Mouse (Mus musculus): ENCODE data around the gene Col4a2. TPM values are rescaled to one million over a fixed set of nuclear protein-coding genes. Genes with fewer than 3 reads are reported as not detected.

Col4a2 gene
- polyA plus RNA-seq, 1 experiment from 2014 or later: 46.4 TPM

DNA sequence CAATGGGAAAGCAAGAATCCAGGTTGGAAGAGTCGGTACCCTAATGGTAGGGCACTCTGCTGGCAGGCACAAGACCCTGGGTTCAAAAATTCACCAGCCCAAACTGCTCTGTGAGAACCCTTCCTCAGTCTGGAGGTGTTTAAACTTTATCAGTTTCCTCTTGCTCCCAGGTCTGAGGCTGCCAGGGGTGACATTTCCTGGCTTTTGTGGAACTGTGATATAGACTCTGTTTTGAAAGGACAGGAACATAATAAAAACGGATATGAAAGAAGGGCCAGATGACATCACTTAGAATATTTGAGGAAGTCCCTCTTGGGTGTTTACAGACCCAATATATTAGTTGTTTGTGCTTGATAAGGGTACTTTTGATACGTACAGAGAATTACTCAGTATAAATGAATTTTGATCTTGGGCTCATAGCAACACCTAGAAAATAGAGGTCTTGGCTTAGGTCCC is 28.5 kb downstream of the Col4a2 start:
- H3K9ac ChIP-seq: no peak overlapping the region
- H3K4me1 ChIP-seq (replicated peaks; ENCODE audit: control insufficient read depth, insufficient read depth, low read length): 0 out of 2 replicates have a peak, but pooled peaks cover 9% of the 10 kb centered on the region
- H3K9me3 ChIP-seq (ENCODE audit: control insufficient read depth, low read length): no peaks in the 10 kb centered on the region
- no peak for ATAC-seq (ENCODE audit: low FRiP score)
- no peaks in the 10 kb centered on the region for H3K27me3 ChIP-seq (ENCODE audit: control insufficient read depth, insufficient read depth, low read length)
- 82% methylated on average over 3 of the region's 3 CpGs for WGBS
- H3K36me3 ChIP-seq (replicated peaks; ENCODE audit: control insufficient read depth, insufficient read depth): no peaks in the 10 kb centered on the region
- H3K4me3 ChIP-seq (replicated peaks; ENCODE audit: low read length): no peak overlapping the region
- no peak overlapping the region for H3K27ac ChIP-seq
- no peak overlapping the region for H3K4me2 ChIP-seq (replicated peaks)
- no peak for DNase-seq (ENCODE audit: low spot score)

DNA sequence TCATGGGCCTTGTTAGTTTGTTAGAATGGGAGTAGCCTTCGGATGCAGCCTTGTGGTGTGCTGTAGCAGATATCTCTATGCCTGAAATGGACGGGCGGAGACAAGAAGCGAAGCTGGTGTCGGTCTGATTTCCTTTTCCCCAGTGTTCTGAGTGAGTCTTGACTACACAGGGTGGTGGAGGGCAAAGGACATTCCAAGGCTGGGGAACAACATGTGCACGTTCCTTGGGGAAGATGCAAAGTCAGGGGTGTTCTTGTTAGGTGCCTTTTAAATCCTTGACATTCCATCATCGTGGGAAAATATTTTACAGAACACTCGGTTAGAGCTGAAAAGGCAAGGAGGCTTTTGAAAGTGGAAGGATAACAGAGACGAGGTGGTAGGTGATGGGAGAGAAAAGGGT is 31.9 kb downstream of the Col4a2 start:
- Histone ChIP-seq H3K27me3 (ENCODE audit: control insufficient read depth, insufficient read depth, low read length) (no peaks in the 10 kb centered on the region), H3K4me2 (replicated peaks) (no peak overlapping the region), H3K27ac (no peak overlapping the region), H3K9me3 (ENCODE audit: control insufficient read depth, low read length) (no peaks in the 10 kb centered on the region), H3K36me3 (replicated peaks; ENCODE audit: control insufficient read depth, insufficient read depth) (no peaks in the 10 kb centered on the region), H3K4me1 (replicated peaks; ENCODE audit: control insufficient read depth, insufficient read depth, low read length) (no peaks in the 10 kb centered on the region), H3K4me3 (replicated peaks; ENCODE audit: low read length) (no peak overlapping the region), H3K9ac (no peak overlapping the region)
- ATAC-seq (ENCODE audit: low FRiP score): no peak
- 86% methylated on average over 9 of the region's 9 CpGs for WGBS
- no peak for DNase-seq (ENCODE audit: low spot score)

DNA sequence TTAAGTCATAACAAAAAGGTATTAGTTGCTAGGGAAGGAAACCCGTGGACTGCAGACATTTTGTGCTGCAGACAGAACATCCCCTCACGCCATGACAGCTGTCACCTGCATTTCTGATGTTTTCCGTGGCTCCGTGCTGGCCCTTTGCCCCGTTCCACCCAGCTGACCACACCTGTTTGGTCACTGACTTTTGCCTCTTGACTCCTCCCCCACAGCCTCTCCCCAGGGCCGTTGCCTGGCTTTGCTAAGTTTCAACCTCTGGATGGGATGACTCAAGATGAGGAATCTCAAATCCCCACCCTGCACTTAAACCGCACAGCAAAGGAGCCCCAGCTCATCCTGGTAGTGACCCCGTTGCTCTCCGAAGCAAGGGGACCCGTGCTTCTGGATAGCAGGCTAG is 33.6 kb downstream of the Col4a2 start:
- no peaks in the 10 kb centered on the region for H3K27me3 ChIP-seq (ENCODE audit: control insufficient read depth, insufficient read depth, low read length)
- H3K9me3 ChIP-seq (ENCODE audit: control insufficient read depth, low read length): no peaks in the 10 kb centered on the region
- no peaks in the 10 kb centered on the region for H3K4me1 ChIP-seq (replicated peaks; ENCODE audit: control insufficient read depth, insufficient read depth, low read length)
- 92% methylated on average over 10 of the region's 10 CpGs for WGBS
- no peaks in the 10 kb centered on the region for H3K36me3 ChIP-seq (replicated peaks; ENCODE audit: control insufficient read depth, insufficient read depth)
- no peak overlapping the region for H3K27ac ChIP-seq
- ATAC-seq (ENCODE audit: low FRiP score): no peak
- no peak for DNase-seq (ENCODE audit: low spot score)
- H3K9ac ChIP-seq: no peak overlapping the region
- H3K4me3 ChIP-seq (replicated peaks; ENCODE audit: low read length): no peak overlapping the region
- no peak overlapping the region for H3K4me2 ChIP-seq (replicated peaks)

DNA sequence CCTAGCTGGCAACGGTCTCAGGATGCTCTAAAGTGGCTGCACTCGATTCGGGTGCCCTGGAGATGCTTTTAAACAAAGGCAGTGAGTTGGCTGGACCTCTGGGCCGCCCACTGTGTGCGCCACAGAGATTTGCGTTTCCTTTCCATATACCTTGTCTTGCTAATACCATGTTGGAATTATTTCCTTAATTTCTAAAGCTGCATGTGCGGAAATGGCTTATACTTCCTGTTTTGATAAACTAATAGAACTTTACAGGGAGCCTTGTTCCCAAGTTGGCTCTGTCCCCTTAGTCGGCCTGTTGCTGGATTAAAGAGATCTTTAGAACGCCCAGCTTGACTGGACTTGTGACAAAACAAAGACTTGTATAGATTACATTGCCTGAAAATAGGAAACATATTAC is 35.1 kb downstream of the Col4a2 start:
- H3K9ac ChIP-seq: no peak overlapping the region
- no peak overlapping the region for H3K4me3 ChIP-seq (replicated peaks; ENCODE audit: low read length)
- H3K36me3 ChIP-seq (replicated peaks; ENCODE audit: control insufficient read depth, insufficient read depth): no peaks in the 10 kb centered on the region
- no peaks in the 10 kb centered on the region for H3K9me3 ChIP-seq (ENCODE audit: control insufficient read depth, low read length)
- H3K4me2 ChIP-seq (replicated peaks): no peak overlapping the region
- no peaks in the 10 kb centered on the region for H3K4me1 ChIP-seq (replicated peaks; ENCODE audit: control insufficient read depth, insufficient read depth, low read length)
- no peaks in the 10 kb centered on the region for H3K27me3 ChIP-seq (ENCODE audit: control insufficient read depth, insufficient read depth, low read length)
- 86% methylated on average over 9 of the region's 9 CpGs for WGBS
- ATAC-seq (ENCODE audit: low FRiP score) (no peak), DNase-seq (ENCODE audit: low spot score) (no peak)
- no peak overlapping the region for H3K27ac ChIP-seq

- Histone ChIP-seq H3K4me2 (replicated peaks) (no peak overlapping the region), H3K27me3 (ENCODE audit: control insufficient read depth, insufficient read depth, low read length) (no peaks in the 10 kb centered on the region), H3K36me3 (replicated peaks; ENCODE audit: control insufficient read depth, insufficient read depth) (no peaks in the 10 kb centered on the region), H3K9me3 (ENCODE audit: control insufficient read depth, low read length) (no peaks in the 10 kb centered on the region), H3K4me1 (replicated peaks; ENCODE audit: control insufficient read depth, insufficient read depth, low read length) (no peaks in the 10 kb centered on the region), H3K9ac (no peak overlapping the region), H3K4me3 (replicated peaks; ENCODE audit: low read length) (no peak overlapping the region), H3K27ac (no peak overlapping the region)
- WGBS: 89% methylated on average over 11 of the region's 11 CpGs
- DNase-seq (ENCODE audit: low spot score) (no peak), ATAC-seq (ENCODE audit: low FRiP score) (no peak)
These were observed 36.0 kb downstream of the Col4a2 start for GRCm38 (mm10) chr8:11348622-11349021.

DNA sequence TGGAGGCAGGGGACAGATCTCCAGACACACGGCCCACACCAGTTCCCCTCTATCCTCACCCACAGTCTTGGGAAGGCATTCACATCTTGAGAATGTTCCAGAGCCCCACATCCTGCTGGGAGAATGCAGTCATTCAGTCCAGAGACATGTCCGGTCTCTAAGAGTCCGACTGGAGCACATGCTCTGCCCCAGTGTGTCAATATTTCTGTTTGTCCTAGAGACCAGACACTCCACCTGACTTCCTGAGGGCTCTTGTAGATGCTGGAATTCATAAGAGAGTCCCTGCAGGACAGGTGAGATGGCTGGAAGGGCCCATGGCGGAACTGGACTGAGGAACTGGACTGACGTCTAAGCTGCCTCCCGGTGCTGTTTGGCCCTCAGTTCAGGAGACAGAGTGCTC is 38.8 kb downstream of the Col4a2 start:
- no peaks in the 10 kb centered on the region for H3K9me3 ChIP-seq (ENCODE audit: control insufficient read depth, low read length)
- 92% methylated on average over 6 of the region's 6 CpGs for WGBS
- no peak for ATAC-seq (ENCODE audit: low FRiP score)

GRCm38 (mm10) chr8:11352514-11352913 is 39.9 kb downstream of the Col4a2 start:
- WGBS: 70% methylated on average over 11 of the region's 11 CpGs
- Histone ChIP-seq H3K27me3 (ENCODE audit: control insufficient read depth, insufficient read depth, low read length) (no peaks in the 10 kb centered on the region), H3K4me3 (replicated peaks; ENCODE audit: low read length) (no peak overlapping the region), H3K9me3 (ENCODE audit: control insufficient read depth, low read length) (no peaks in the 10 kb centered on the region), H3K4me2 (replicated peaks) (no peak overlapping the region), H3K36me3 (replicated peaks; ENCODE audit: control insufficient read depth, insufficient read depth) (no peaks in the 10 kb centered on the region), H3K27ac (no peak overlapping the region), H3K4me1 (replicated peaks; ENCODE audit: control insufficient read depth, insufficient read depth, low read length) (no peaks in the 10 kb centered on the region), H3K9ac (no peak overlapping the region)
- DNase-seq (ENCODE audit: low spot score): no peak
- no peak for ATAC-seq (ENCODE audit: low FRiP score)

More for the DNA sequence above, 38.8 kb downstream of the Col4a2 start:
- H3K27ac ChIP-seq: no peak overlapping the region
- DNase-seq (ENCODE audit: low spot score): no peak
- no peaks in the 10 kb centered on the region for H3K36me3 ChIP-seq (replicated peaks; ENCODE audit: control insufficient read depth, insufficient read depth)
- no peak overlapping the region for H3K4me2 ChIP-seq (replicated peaks)
- no peak overlapping the region for H3K9ac ChIP-seq
- no peak overlapping the region for H3K4me3 ChIP-seq (replicated peaks; ENCODE audit: low read length)
- no peaks in the 10 kb centered on the region for H3K4me1 ChIP-seq (replicated peaks; ENCODE audit: control insufficient read depth, insufficient read depth, low read length)
- no peaks in the 10 kb centered on the region for H3K27me3 ChIP-seq (ENCODE audit: control insufficient read depth, insufficient read depth, low read length)

DNA sequence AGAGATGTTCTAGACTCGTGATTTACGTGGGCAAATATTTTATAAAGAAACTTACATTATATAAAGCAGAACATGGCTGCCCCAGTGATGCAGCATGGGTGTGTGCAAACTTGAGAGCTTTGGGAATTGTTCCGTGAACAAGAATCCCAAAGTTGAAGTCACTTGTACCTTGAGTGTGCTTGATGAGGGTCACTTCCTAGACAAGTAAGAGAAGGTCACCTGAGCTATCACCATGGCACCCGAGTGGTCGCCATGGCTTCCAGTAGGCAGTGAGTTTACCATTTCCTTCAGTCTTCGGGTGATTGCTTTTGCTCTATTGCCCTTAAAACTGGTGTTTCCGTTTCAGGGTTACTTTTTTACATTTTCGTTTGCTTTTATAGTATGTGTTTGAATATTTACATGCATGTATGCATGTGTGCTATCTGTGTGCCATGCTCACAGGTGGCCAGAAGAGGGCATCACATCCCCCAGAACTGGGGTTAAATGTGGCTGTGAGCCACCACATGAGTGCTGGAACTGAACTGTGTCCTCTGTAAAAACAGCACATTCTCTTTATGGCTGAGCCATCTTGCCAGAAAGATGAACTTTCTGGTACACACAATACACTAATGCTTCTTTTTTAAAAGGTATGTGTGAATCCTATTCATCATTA is 42.3 kb downstream of the Col4a2 start:
- DNase-seq (ENCODE audit: low spot score) (no peak), ATAC-seq (ENCODE audit: low FRiP score) (no peak)
- H3K9me3 ChIP-seq (ENCODE audit: control insufficient read depth, low read length): no peaks in the 10 kb centered on the region
- no peaks in the 10 kb centered on the region for H3K4me1 ChIP-seq (replicated peaks; ENCODE audit: control insufficient read depth, insufficient read depth, low read length)
- H3K27me3 ChIP-seq (ENCODE audit: control insufficient read depth, insufficient read depth, low read length): no peaks in the 10 kb centered on the region
- H3K9ac ChIP-seq: no peak overlapping the region
- H3K4me3 ChIP-seq (replicated peaks; ENCODE audit: low read length): no peak overlapping the region
- no peak overlapping the region for H3K4me2 ChIP-seq (replicated peaks)
- H3K27ac ChIP-seq: no peak overlapping the region
- WGBS: 94% methylated on average over 8 of the region's 8 CpGs
- H3K36me3 ChIP-seq (replicated peaks; ENCODE audit: control insufficient read depth, insufficient read depth): no peaks in the 10 kb centered on the region

- Histone ChIP-seq H3K36me3 (replicated peaks; ENCODE audit: control insufficient read depth, insufficient read depth) (no peaks in the 10 kb centered on the region), H3K4me3 (replicated peaks; ENCODE audit: low read length) (no peak overlapping the region), H3K9me3 (ENCODE audit: control insufficient read depth, low read length) (no peaks in the 10 kb centered on the region), H3K9ac (no peak overlapping the region), H3K4me1 (replicated peaks; ENCODE audit: control insufficient read depth, insufficient read depth, low read length) (no peaks in the 10 kb centered on the region), H3K27ac (no peak overlapping the region), H3K27me3 (ENCODE audit: control insufficient read depth, insufficient read depth, low read length) (no peaks in the 10 kb centered on the region), H3K4me2 (replicated peaks) (no peak overlapping the region)
- WGBS: 96% methylated on average over 3 of the region's 3 CpGs
- ATAC-seq (ENCODE audit: low FRiP score) (no peak), DNase-seq (ENCODE audit: low spot score) (no peak)
These were observed 43.3 kb downstream of the Col4a2 start for GRCm38 (mm10) chr8:11355900-11356299.

DNA sequence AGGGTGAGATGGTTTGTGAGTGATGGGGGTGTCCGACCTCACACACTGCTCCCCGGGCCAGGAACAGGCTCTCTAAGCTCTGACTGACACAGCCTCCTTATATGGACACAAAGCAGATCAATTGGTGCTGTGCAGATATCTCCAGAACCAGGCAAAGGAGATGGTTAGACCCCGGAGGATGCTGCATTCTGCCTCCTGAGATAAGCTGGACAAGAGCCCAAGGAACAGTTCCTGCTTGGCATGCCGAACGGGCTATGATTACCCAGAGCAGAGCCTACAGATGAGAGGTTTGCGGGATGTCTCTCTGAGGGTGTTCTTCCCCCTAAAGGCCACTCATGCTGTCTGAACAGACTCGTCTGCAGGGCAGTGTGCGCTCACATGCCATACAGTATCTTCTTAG is 44.2 kb downstream of the Col4a2 start:
- WGBS: 79% methylated on average over 8 of the region's 8 CpGs
- H3K36me3 ChIP-seq (replicated peaks; ENCODE audit: control insufficient read depth, insufficient read depth): no peaks in the 10 kb centered on the region
- H3K4me3 ChIP-seq (replicated peaks; ENCODE audit: low read length): no peak overlapping the region
- H3K27me3 ChIP-seq (ENCODE audit: control insufficient read depth, insufficient read depth, low read length): no peaks in the 10 kb centered on the region
- H3K27ac ChIP-seq: no peak overlapping the region
- no peaks in the 10 kb centered on the region for H3K4me1 ChIP-seq (replicated peaks; ENCODE audit: control insufficient read depth, insufficient read depth, low read length)
- H3K9me3 ChIP-seq (ENCODE audit: control insufficient read depth, low read length): no peaks in the 10 kb centered on the region
- no peak overlapping the region for H3K4me2 ChIP-seq (replicated peaks)
- DNase-seq (ENCODE audit: low spot score) (no peak), ATAC-seq (ENCODE audit: low FRiP score) (no peak)
- no peak overlapping the region for H3K9ac ChIP-seq

Measured in hindbrain, embryonic 14.5 days (tissue).